Mouse (Mus musculus) liver, postnatal 0 days (tissue): ENCODE results near the gene Usp6nl.

Experiments
- CTCF ChIP-seq: sonication (generic); IDR thresholded peaks from 2 replicates; pipeline ENCODE4 v1.5.1; 2016; ENCODE audit warnings: antibody characterized with exemption, low read depth
- EP300 ChIP-seq: IDR thresholded peaks from 2 replicates; pipeline ENCODE4 v1.6.1; 2016; ENCODE audit warnings: antibody characterized with exemption, low read depth, mild to moderate bottlenecking

- TF ChIP-seq EP300 (no peak), CTCF (no peak)
Measured at GRCm38 (mm10) chr2:6477884-6478283, 155.4 kb downstream of the Usp6nl start.
